Mouse (Mus musculus) liver, adult 2 months (tissue): ENCODE data around the gene Atp8a2.

Experiments used
- CTCF ChIP-seq: fragments of 200-500 bp; IDR thresholded peaks from 2 replicates; pipeline ENCODE4 v1.5.1; 2011; ENCODE audit warnings: low read depth, low read length, control low read depth
- POLR2A ChIP-seq: fragments of 200-500 bp; IDR thresholded peaks from 2 replicates; pipeline ENCODE4 v1.6.1; 2011; ENCODE audit warnings: low read length, control low read depth; ENCODE audit not compliant: insufficient read depth; ENCODE audit errors: extremely low read depth

DNA sequence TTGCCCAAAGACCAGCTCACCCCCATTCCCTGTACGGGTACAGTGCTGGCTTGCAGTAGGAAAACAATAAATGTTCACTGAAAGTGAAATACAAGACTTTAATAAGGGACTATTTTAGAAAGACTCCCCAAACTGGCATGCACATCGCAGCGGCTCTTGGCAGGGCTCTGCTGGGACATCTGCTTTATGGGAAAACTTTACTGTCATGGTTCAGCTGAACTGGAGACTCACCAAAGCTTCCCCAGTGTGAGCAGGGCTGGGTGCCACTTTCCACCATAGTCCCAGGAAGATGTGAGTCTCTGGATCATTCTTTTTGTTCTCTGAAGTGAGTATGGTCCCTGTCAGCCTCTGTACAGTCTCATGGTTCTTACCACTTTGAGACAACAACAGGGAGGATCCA is 475.6 kb downstream of the Atp8a2 start:
- no peak for TF ChIP-seq CTCF
- TF ChIP-seq POLR2A: no peak
